Mouse (Mus musculus) kidney, postnatal 0 days (tissue): ENCODE measurements around the gene Ambra1. TPM values are rescaled to one million over a fixed set of nuclear protein-coding genes. Genes with fewer than 3 reads are reported as not detected.
A peak's percentile ranks its signal among the peaks of the same experiment; 100 is the strongest.

Source experiments
- ATAC-seq: fragments of 200-750 bp; cut with Nextera tagmentation; replicated peaks from 2 replicates; pipeline ENCODE4 v1.8.0; 2017; ENCODE audit warnings: low read depth, moderate number of reproducible peaks, moderate TSS enrichment, moderate library complexity; ENCODE audit not compliant: low FRiP score
- DNase-seq: peaks from one replicate; pipeline ENCODE4 v3.0.0-alpha.2; 2016; ENCODE audit warnings: low spot score
- H3K27ac ChIP-seq: fragments of 300-500 bp; sonication (generic); 2 replicates; pipeline ENCODE4 v1.5.1; 2014; ENCODE audit warnings: mild to moderate bottlenecking
- H3K27me3 ChIP-seq: fragments of 300-500 bp; sonication (generic); 2 replicates; pipeline ENCODE4 v1.6.1; 2014; ENCODE audit warnings: low read length, mixed read lengths; ENCODE audit not compliant: insufficient read depth
- H3K36me3 ChIP-seq: fragments of 300-500 bp; sonication (generic); 2 replicates; pipeline ENCODE4 v1.6.1; 2014; ENCODE audit warnings: low read length, mixed read lengths; ENCODE audit not compliant: insufficient read depth
- H3K4me1 ChIP-seq: fragments of 300-500 bp; sonication (generic); replicated peaks from 2 replicates; pipeline ENCODE4 v1.6.1; 2014; ENCODE audit warnings: antibody characterized with exemption, low read length, mixed read lengths; ENCODE audit not compliant: insufficient read depth
- H3K4me2 ChIP-seq: fragments of 300-500 bp; sonication (generic); 2 replicates; pipeline ENCODE4 v1.6.1; 2014; ENCODE audit warnings: mild to moderate bottlenecking, low read length, moderate library complexity, mixed read lengths
- H3K4me3 ChIP-seq: fragments of 300-500 bp; sonication (generic); replicated peaks from 2 replicates; pipeline ENCODE4 v1.5.1; 2014; ENCODE audit warnings: low read depth, low read length
- H3K9ac ChIP-seq: fragments of 300-500 bp; sonication (generic); 2 replicates; pipeline ENCODE4 v1.6.1; 2014; ENCODE audit warnings: low read depth, low read length
- H3K9me3 ChIP-seq: fragments of 300-500 bp; sonication (generic); replicated peaks from 2 replicates; pipeline ENCODE4 v1.6.1; 2016; ENCODE audit warnings: low read length, inconsistent platforms, mixed read lengths
- CTCF ChIP-seq: IDR thresholded peaks from 2 replicates; pipeline ENCODE4 v1.5.1; 2016; ENCODE audit warnings: antibody characterized with exemption, low read depth, mild to moderate bottlenecking, moderate library complexity
- WGBS: fragments of 180-500 bp; shearing (Covaris S2); extraction: QIAGEN DNeasy Blood & Tissue Kit; methylation state at CpG from one replicate; pipeline ENCODE4 v1.1.7; 2014; 5-methylcytosine and 5-hydroxymethylcytosine counted together
- polyA plus RNA-seq: library from polyadenylated mRNA; unstranded; fragments of >200 nt; fragmentation: Nextera tagmentation; extraction: Ambion mirVana; gene quantifications from 2 replicates; pipeline ENCODE4 v1.2.1, GENCODE M21; 2015

Ambra1 gene
- polyA plus RNA-seq, 1 experiment from 2014 or later = 10.4 TPM

- H3K4me1 ChIP-seq = peaks cover 18% of the 10 kb centered on the region; the same call in 1 of the 2 replicates
- WGBS = 7% methylated on average over 16 of the region's 16 CpGs
- peak within 1 kb of the TSS; percentile 87 for H3K27ac ChIP-seq
- no peaks in the 10 kb centered on the region for H3K27me3 ChIP-seq
- no peaks in the 10 kb centered on the region for H3K9me3 ChIP-seq
- no peak for TF ChIP-seq CTCF
- peak within 1 kb of the TSS; percentile 70 for H3K4me2 ChIP-seq
- DNase-seq (no peak), ATAC-seq (no peak)
- H3K9ac ChIP-seq = peak within 1 kb of the TSS; percentile 79
- H3K36me3 ChIP-seq = peaks cover 30% of the 10 kb centered on the region
- peak within 1 kb of the TSS; percentile 55 for H3K4me3 ChIP-seq
Observed at GRCm38 (mm10) chr2:91932160-91932711, 202.3 kb downstream of the Ambra1 start, which contains the start of gene Mdk. TSS of gene Mdk (minus strand) at chr2:91932297.

DNA sequence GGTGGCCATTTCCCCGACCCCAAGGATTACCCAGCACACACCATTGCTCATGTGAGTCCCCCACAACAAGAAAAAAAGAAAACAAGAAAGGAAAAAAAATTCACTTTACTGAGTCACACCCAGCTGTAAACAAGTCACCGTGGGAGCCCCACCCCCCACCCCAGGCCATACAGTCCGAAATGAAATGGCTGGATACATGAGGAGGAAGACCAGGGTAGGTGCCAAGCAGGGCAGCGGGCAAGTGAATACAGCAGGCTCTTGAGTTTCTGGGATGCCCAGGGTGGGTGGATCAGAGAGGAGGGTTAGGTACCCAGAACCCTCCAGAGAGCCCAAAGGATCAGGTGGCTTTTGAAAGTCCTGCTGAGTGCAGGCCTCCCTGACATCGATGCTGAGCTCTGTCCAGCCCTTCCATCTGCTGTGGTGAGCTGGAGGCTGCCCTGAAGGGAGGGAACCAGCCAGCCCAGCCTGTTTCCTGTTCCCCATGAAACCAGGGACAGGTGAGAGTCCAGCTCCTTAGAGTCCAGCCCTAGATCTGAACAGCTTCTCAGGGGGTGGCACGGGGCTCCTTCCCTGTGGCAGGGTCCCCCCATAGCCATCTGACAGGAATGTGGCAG lies 202.9 kb downstream of the Ambra1 start:
- Histone ChIP-seq H3K4me1 (peaks cover 18% of the 10 kb centered on the region; the same call in 1 of the 2 replicates), H3K4me3 (no peak overlapping the region), H3K27me3 (no peaks in the 10 kb centered on the region), H3K36me3 (peaks cover 36% of the 10 kb centered on the region), H3K27ac (no peak overlapping the region), H3K9ac (no peak overlapping the region), H3K9me3 (no peaks in the 10 kb centered on the region), H3K4me2 (no peak overlapping the region)
- ATAC-seq = no peak
- TF ChIP-seq CTCF = no peak
- no peak for DNase-seq
- 22% methylated on average over 6 of the region's 6 CpGs for WGBS

- WGBS = 41% methylated on average over 9 of the region's 9 CpGs
- Histone ChIP-seq H3K4me1 (peaks cover 18% of the 10 kb centered on the region; the same call in 1 of the 2 replicates), H3K27me3 (no peaks in the 10 kb centered on the region), H3K4me3 (no peak overlapping the region), H3K27ac (peak overlapping the region; percentile 25; the same call in 1 of the 2 replicates), H3K9me3 (no peaks in the 10 kb centered on the region), H3K4me2 (no peak overlapping the region), H3K36me3 (peaks cover 43% of the 10 kb centered on the region), H3K9ac (no peak overlapping the region)
- TF ChIP-seq CTCF = no peak
- DNase-seq (no peak), ATAC-seq (no peak)
Observed at GRCm38 (mm10) chr2:91933471-91933870, 203.5 kb downstream of the Ambra1 start.

DNA sequence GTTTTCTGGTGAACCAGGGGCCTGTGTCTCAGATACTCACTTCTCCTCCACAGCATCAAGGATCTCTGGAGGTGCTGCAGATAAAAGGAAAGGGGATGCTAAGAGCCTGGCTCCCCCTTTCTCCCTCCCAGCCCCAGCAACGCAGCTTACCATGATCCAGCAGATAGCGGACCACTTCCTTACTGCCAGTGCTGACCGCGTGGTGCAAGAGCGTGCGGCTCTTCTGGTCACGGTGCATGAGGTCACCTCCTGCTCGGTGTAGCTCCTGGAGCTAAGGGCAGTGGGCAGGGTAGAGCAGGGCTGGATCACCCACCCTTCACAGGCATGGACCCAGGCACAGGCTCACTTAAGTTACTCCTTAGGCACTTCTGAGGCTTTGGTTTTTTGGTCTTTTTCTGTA lies 204.1 kb downstream of the Ambra1 start:
- Histone ChIP-seq H3K4me1 (peaks cover 18% of the 10 kb centered on the region; the same call in 1 of the 2 replicates), H3K9me3 (no peaks in the 10 kb centered on the region), H3K4me2 (no peak overlapping the region), H3K4me3 (no peak overlapping the region), H3K9ac (no peak overlapping the region), H3K27ac (peak overlapping the region; percentile 25; the same call in 1 of the 2 replicates), H3K36me3 (peaks cover 48% of the 10 kb centered on the region), H3K27me3 (no peaks in the 10 kb centered on the region)
- ATAC-seq (no peak), DNase-seq (no peak)
- TF ChIP-seq CTCF = no peak
- 28% methylated on average over 8 of the region's 8 CpGs for WGBS

DNA sequence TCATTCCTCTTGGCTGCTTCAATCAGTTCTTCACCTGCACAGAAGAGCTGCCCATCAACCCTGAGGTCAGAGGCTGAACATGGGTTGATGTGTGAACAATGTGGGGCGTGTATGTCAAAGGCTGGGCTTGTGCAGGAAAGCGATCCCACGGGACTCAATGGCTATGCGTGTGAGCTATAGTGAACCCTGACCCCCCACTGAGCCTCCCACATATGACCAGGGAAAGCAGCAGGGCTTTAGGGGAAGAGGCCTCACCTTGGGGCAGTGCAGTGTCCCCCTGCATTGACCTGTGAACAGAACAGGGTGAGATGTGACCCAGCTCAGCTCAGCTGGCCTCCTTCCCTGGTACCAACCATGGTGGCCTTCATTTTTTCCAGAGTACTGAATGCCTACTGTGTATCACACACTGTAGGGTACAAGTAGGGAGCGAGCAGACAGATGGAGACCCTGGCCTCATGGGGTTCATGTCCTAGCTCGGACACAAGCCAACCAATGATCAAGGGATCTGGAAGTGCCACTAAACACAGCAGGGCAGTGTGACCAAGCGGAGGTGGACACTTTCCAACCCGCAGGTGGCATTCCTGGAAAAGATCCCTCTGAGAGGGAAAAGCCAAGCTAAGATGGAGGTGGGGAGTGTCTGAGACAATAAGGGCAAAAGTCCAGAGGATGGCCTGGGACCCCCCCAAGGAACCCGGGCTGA lies 205.0 kb downstream of the Ambra1 start:
- Histone ChIP-seq H3K9ac (no peak overlapping the region), H3K4me3 (no peak overlapping the region), H3K27me3 (no peaks in the 10 kb centered on the region), H3K27ac (no peak overlapping the region), H3K4me2 (no peak overlapping the region), H3K9me3 (no peaks in the 10 kb centered on the region), H3K4me1 (peaks cover 18% of the 10 kb centered on the region; the same call in 1 of the 2 replicates), H3K36me3 (peaks cover 56% of the 10 kb centered on the region)
- DNase-seq (no peak), ATAC-seq (no peak)
- no peak for TF ChIP-seq CTCF
- 84% methylated on average over 9 of the region's 9 CpGs for WGBS

- no peaks in the 10 kb centered on the region for H3K9me3 ChIP-seq
- H3K4me1 ChIP-seq = peaks cover 15% of the 10 kb centered on the region; the same call in 1 of the 2 replicates
- DNase-seq = no peak
- 90% methylated on average over 7 of the region's 7 CpGs for WGBS
- H3K27me3 ChIP-seq = no peaks in the 10 kb centered on the region
- no peak overlapping the region for H3K9ac ChIP-seq
- H3K27ac ChIP-seq = no peak overlapping the region
- no peak for TF ChIP-seq CTCF
- H3K4me2 ChIP-seq = no peak overlapping the region
- ATAC-seq = no peak
- peaks cover 58% of the 10 kb centered on the region for H3K36me3 ChIP-seq
- no peak overlapping the region for H3K4me3 ChIP-seq
Observed at GRCm38 (mm10) chr2:91936154-91936553, 206.2 kb downstream of the Ambra1 start.
